Mouse (Mus musculus): ENCODE data around the gene Pi16. TPM values are rescaled to one million over a fixed set of nuclear protein-coding genes. Genes with fewer than 3 reads are reported as not detected.

Gene Pi16
- polyA plus RNA-seq, 1 experiment: 18.4 TPM

DNA sequence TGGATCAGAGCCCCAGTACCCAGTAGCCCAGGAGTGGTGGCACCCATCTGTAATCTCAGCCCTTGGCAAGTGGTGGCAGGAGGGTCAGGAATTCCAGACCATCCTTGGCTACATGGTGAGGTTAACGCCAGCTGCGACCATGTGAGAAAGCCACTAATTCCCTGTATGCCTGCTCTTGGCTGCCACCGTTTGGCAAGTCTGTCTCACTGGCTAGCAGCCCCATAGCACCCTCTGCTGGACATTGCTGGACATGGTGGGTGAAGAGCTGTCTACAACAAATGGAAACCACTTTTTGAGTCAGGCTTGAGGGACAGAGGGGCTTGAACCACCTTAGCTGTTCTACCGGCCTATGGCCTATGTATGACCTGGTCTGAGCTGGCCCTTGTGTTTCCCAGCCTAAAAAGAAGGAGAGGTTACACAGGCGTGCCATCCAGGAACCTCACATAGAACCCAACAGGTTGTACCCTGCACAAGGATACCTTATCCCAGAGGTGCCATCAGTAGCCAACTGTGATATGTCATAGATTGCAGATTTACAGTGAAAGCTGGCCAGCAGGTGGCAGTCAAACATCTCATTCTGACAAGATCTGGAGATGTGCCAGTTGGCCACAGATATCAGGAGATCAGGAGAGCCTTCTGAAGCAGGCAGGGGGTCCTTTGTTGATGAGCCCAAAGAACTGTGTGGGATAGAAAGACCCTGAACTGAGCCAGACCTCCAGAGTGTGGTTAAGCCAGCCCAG is 53.7 kb downstream of the Pi16 start:
- Histone ChIP-seq H3K27me3 (replicated peaks; ENCODE audit: control insufficient read depth, insufficient read depth, low read length) (no peaks in the 10 kb centered on the region), H3K27ac (ENCODE audit: insufficient read depth, low read depth, low read length) (no peak overlapping the region), H3K4me3 (ENCODE audit: insufficient read depth, low read depth, low read length) (no peak overlapping the region), H3K4me1 (ENCODE audit: control insufficient read depth, insufficient read depth, low read length) (no peaks in the 10 kb centered on the region), H3K36me3 (ENCODE audit: control insufficient read depth, insufficient read depth, low read length) (no peaks in the 10 kb centered on the region)
- WGBS: 8% methylated on average over 5 of the region's 5 CpGs
- peak; percentile 95 for DNase-seq
- TF ChIP-seq CTCF (conservative IDR thresholded peaks at IDR 0.05; ENCODE audit: insufficient read depth, insufficient read length, low read depth, low read length) (peak; percentile 100), POLR2A (IDR thresholded peaks at IDR 0.05; ENCODE audit: low read depth, low read length) (no peak)

DNA sequence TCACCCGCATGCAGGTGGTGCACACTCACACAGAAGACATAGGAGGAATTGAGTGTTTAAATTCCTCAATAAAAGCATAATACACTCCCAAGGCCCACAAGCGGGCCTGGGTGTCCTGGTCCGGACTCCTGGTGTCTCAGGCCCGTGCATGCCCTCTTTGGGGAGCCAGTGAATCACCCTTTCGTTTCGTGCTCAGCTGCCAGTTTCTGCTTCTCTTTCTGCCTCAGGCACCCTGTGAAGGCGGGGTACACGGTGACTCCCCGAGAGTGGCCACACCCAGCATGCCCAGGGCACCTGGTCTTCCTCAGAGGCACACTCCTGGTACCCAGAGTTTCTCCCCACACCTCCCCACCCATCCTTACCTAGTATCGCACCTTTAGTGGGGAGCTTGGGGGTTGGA is 58.4 kb downstream of the Pi16 start:
- TF ChIP-seq POLR2A (IDR thresholded peaks at IDR 0.05; ENCODE audit: low read depth, low read length): no peak
- TF ChIP-seq CTCF (conservative IDR thresholded peaks at IDR 0.05; ENCODE audit: insufficient read depth, insufficient read length, low read depth, low read length): no peak
- Histone ChIP-seq H3K4me3 (ENCODE audit: insufficient read depth, low read depth, low read length) (no peak overlapping the region), H3K27ac (ENCODE audit: insufficient read depth, low read depth, low read length) (no peak overlapping the region), H3K27me3 (replicated peaks; ENCODE audit: control insufficient read depth, insufficient read depth, low read length) (no peaks in the 10 kb centered on the region), H3K4me1 (ENCODE audit: control insufficient read depth, insufficient read depth, low read length) (no peaks in the 10 kb centered on the region), H3K36me3 (ENCODE audit: control insufficient read depth, insufficient read depth, low read length) (no peaks in the 10 kb centered on the region)
- WGBS: 85% methylated on average over 10 of the region's 10 CpGs
- no peak for DNase-seq

DNA sequence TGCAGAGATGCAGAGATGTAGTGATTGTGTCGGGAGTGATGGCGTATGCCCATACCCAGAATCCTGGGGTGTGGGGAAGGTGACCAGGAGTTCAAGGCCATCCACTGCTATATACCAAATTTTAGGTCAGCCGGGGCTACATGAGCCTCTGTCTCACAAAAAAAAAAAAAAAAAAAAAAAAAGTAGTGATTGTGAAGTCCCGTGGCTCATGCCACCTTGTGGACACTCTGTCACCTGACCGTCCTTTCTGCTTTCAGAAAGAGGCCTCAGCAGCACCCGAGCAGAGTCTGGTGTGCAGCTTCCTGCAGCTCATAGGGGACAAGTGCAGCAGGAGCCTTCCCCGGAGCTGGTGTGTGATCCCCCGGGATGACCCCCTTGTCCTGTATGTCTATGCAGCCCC is 60.6 kb downstream of the Pi16 start:
- Histone ChIP-seq H3K27ac (ENCODE audit: insufficient read depth, low read depth, low read length) (no peak overlapping the region), H3K4me3 (ENCODE audit: insufficient read depth, low read depth, low read length) (no peak overlapping the region), H3K27me3 (replicated peaks; ENCODE audit: control insufficient read depth, insufficient read depth, low read length) (no peaks in the 10 kb centered on the region), H3K4me1 (ENCODE audit: control insufficient read depth, insufficient read depth, low read length) (no peaks in the 10 kb centered on the region), H3K36me3 (ENCODE audit: control insufficient read depth, insufficient read depth, low read length) (no peaks in the 10 kb centered on the region)
- TF ChIP-seq CTCF (conservative IDR thresholded peaks at IDR 0.05; ENCODE audit: insufficient read depth, insufficient read length, low read depth, low read length): no peak
- no peak for TF ChIP-seq POLR2A (IDR thresholded peaks at IDR 0.05; ENCODE audit: low read depth, low read length)
- DNase-seq: no peak
- 69% methylated on average over 8 of the region's 8 CpGs for WGBS

Other genes starting within 250 kb of the Pi16 start
- 11.6 and 13.7 TPM in 2 replicates for gene Cdkn1a, start 226.7 kb upstream of the Pi16 start, polyA plus RNA-seq (2012; rRNA removed)
- gene Rab44, start 203.5 kb upstream of the Pi16 start, polyA plus RNA-seq (2012; rRNA removed): 0.16 and 0.34 TPM in 2 replicates
- 0.78 and 1.2 TPM in 2 replicates for gene Cpne5, start 79.5 kb upstream of the Pi16 start, polyA plus RNA-seq (2012; rRNA removed)
- gene Ppil1, start 53.5 kb upstream of the Pi16 start, polyA plus RNA-seq (2012; rRNA removed): 21.5 and 23.5 TPM in 2 replicates
- gene BC004004, start 48.9 kb upstream of the Pi16 start, polyA plus RNA-seq (2012; rRNA removed): 219 and 228 TPM in 2 replicates
- gene Mtch1, start 30.3 kb downstream of the Pi16 start, polyA plus RNA-seq (2012; rRNA removed): 375 and 393 TPM in 2 replicates
- gene Fgd2, start 43.2 kb downstream of the Pi16 start, polyA plus RNA-seq (2012; rRNA removed): 10.1 and 11.4 TPM in 2 replicates
- 16.0 and 18.8 TPM in 2 replicates for gene Pim1, start 173.1 kb downstream of the Pi16 start, polyA plus RNA-seq (2012; rRNA removed)
- gene Gm17657, start 232.0 kb downstream of the Pi16 start, polyA plus RNA-seq (2012; rRNA removed): not detected in 2 replicates
- gene Tbc1d22b, start 232.1 kb downstream of the Pi16 start, polyA plus RNA-seq (2012; rRNA removed): 30.0 and 34.5 TPM in 2 replicates
- 1.3 and 1.7 TPM in 2 replicates for gene Tmem217, start 234.7 kb downstream of the Pi16 start, polyA plus RNA-seq (2012; rRNA removed)